Mouse (Mus musculus) MEL (cell line): ENCODE measurements at regions not wholly inside any gene's neighbourhood (a gene's known extent, or its start where the extent isn't known, plus 50 kb on each side); places are given as distances from the start of the nearest gene placed in this dataset.

Experiments
- DNase-seq: peaks from one replicate; pipeline ENCODE4 v3.0.0; 2011; ENCODE audit warnings: low read depth, low spot score
- H3K27ac ChIP-seq: 2 replicates; pipeline ENCODE4 v1.5.1; 2012; ENCODE audit warnings: low read depth, mild to moderate bottlenecking, control low read depth, low read length, moderate library complexity; ENCODE audit not compliant: control insufficient read depth
- H3K27me3 ChIP-seq, 2 experiments: fragments of 150-350 bp in 1 of 2; sonication (generic) in 1 of 2; 2 replicates each; pipeline ENCODE4 v1.6.1; 2012; ENCODE audit warnings: low read length in 2 of 2, mild to moderate bottlenecking in 2 of 2, improper control_type of control experiment in 1 of 2, moderate library complexity in 1 of 2; ENCODE audit not compliant: insufficient read depth in 2 of 2, control insufficient read depth in 1 of 2
- H3K36me3 ChIP-seq, 2 experiments: 2 replicates each; pipeline ENCODE4 v1.6.1; 2012 to 2014; ENCODE audit warnings: low read length in 2 of 2, improper control_type of control experiment in 1 of 2, inconsistent platforms in 1 of 2, mild to moderate bottlenecking in 1 of 2; ENCODE audit not compliant: insufficient read depth in 2 of 2, control insufficient read depth in 1 of 2
- H3K4me1 ChIP-seq, 2 experiments: fragments of 150-350 bp in 1 of 2; sonication (generic) in 1 of 2; 2 replicates each; pipeline ENCODE4 v1.6.1; 2012; ENCODE audit warnings: low read length in 2 of 2, improper control_type of control experiment in 1 of 2, mild to moderate bottlenecking in 1 of 2; ENCODE audit not compliant: insufficient read depth in 2 of 2, control insufficient read depth in 1 of 2
- H3K4me3 ChIP-seq, 2 experiments: fragments of 150-350 bp in 1 of 2; sonication (generic) in 1 of 2; 2 replicates each; pipeline ENCODE4 v1.5.1; 2012; ENCODE audit warnings: low read depth in 2 of 2, low read length in 2 of 2, mild to moderate bottlenecking in 2 of 2, moderate library complexity in 2 of 2, control low read depth in 1 of 2, improper control_type of control experiment in 1 of 2; ENCODE audit not compliant: control insufficient read depth in 1 of 2, insufficient read depth in 1 of 2
- H3K79me2 ChIP-seq: 2 replicates; pipeline ENCODE4 v1.6.1; 2012; ENCODE audit warnings: mild to moderate bottlenecking, low read length, moderate library complexity; ENCODE audit not compliant: control insufficient read depth, poor library complexity, insufficient read depth
- H3K9ac ChIP-seq: 2 replicates; pipeline ENCODE4 v1.6.1; 2012; ENCODE audit warnings: low read depth, mild to moderate bottlenecking, control low read depth, low read length, moderate library complexity; ENCODE audit not compliant: control insufficient read depth, poor library complexity, severe bottlenecking
- H3K9me3 ChIP-seq: fragments of 150-350 bp; sonication (generic); replicated peaks from 2 replicates; pipeline ENCODE4 v1.6.1; 2012; ENCODE audit warnings: mild to moderate bottlenecking, low read length, improper control_type of control experiment, moderate library complexity; ENCODE audit not compliant: insufficient read depth
- GATA1 ChIP-seq: IDR thresholded peaks from 2 replicates; pipeline ENCODE4 v1.6.1; 2011; ENCODE audit warnings: low read depth, low read length, improper control_type of control experiment
- POLR2AphosphoS2 ChIP-seq: IDR thresholded peaks from 2 replicates; pipeline ENCODE4 v1.6.1; 2011; ENCODE audit warnings: low read length, improper control_type of control experiment
- TAL1 ChIP-seq: IDR thresholded peaks from 2 replicates; pipeline ENCODE4 v1.6.1; 2012; ENCODE audit warnings: mild to moderate bottlenecking, inconsistent platforms, low read length, moderate library complexity, mixed read lengths

DNA sequence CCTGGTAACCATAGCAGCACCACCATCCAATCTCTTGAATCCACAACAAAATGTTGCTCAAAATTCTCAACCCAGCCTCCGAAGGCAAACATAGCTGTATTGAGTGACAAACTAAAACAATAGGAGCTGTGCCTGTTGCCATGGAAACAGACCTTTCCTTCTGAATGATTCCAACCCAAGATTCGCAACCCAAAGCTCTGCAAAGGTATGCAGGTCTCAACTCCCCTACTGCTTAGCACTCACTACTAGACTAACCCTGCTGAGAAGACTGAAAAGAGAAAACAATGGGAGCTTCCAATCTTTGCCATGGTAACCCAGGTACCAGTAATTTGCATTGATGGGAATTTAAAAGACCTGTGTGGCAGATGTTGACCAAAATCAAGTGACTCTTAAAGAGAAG, 260.2 kb upstream of the Cntn3 start:
- H3K9ac ChIP-seq: no peak overlapping the region
- DNase-seq: no peak
- TF ChIP-seq POLR2AphosphoS2 (no peak), GATA1 (no peak), TAL1 (no peak)
- TF ChIP-seq, all 39 proteins: peak for 0
- Histone ChIP-seq H3K36me3 (no peaks in the 10 kb centered on the region), H3K9me3 (no peaks in the 10 kb centered on the region), H3K27me3 (no peaks in the 10 kb centered on the region), H3K79me2 (no peaks in the 10 kb centered on the region), H3K27ac (no peak overlapping the region), H3K4me3 (no peak overlapping the region), H3K4me1 (no peaks in the 10 kb centered on the region)
